Mouse (Mus musculus) kidney, adult 2 months (tissue): ENCODE results near the gene Slc35e2. TPM values are rescaled to one million over a fixed set of nuclear protein-coding genes. Genes with fewer than 3 reads are reported as not detected.
"Not testable (repeated sequence)": the region's sequence is repeated elsewhere in the genome, so short reads cannot be mapped to it uniquely, and the experiment has no call there.

Experiments used
- DNase-seq: peaks from one replicate; pipeline ENCODE4 v3.0.0; 2021
- H3K27ac ChIP-seq: fragments of 200-500 bp; 2 replicates; pipeline ENCODE4 v1.5.1; 2012; ENCODE audit warnings: low read depth, low read length, control low read depth, inconsistent platforms; ENCODE audit not compliant: insufficient read depth
- H3K27me3 ChIP-seq: fragments of 200-500 bp; replicated peaks from 2 replicates; pipeline ENCODE4 v1.6.1; 2012; ENCODE audit warnings: mild to moderate bottlenecking, moderate library complexity, low read length, inconsistent platforms; ENCODE audit not compliant: control insufficient read depth, insufficient read depth
- H3K36me3 ChIP-seq: fragments of 200-500 bp; 2 replicates; pipeline ENCODE4 v1.6.1; 2012; ENCODE audit warnings: mild to moderate bottlenecking, moderate library complexity, low read length, inconsistent platforms; ENCODE audit not compliant: control insufficient read depth, insufficient read depth
- H3K4me1 ChIP-seq: fragments of 200-500 bp; 2 replicates; pipeline ENCODE4 v1.6.1; 2011; ENCODE audit warnings: low read length; ENCODE audit not compliant: control insufficient read depth, insufficient read depth
- H3K4me3 ChIP-seq: fragments of 200-500 bp; 2 replicates; pipeline ENCODE4 v1.5.1; 2011; ENCODE audit warnings: mild to moderate bottlenecking, low read depth, low read length, control low read depth; ENCODE audit not compliant: insufficient read depth
- CTCF ChIP-seq: fragments of 200-500 bp; conservative IDR thresholded peaks from 2 replicates; pipeline ENCODE4 v1.5.1; 2011; ENCODE audit warnings: low read depth, mild to moderate bottlenecking, control low read depth, low read length, moderate library complexity, mixed read lengths; ENCODE audit not compliant: insufficient read depth, insufficient read length
- POLR2A ChIP-seq: fragments of 200-500 bp; IDR thresholded peaks from one replicate; pipeline ENCODE4 v1.6.1; 2011; ENCODE audit warnings: low read depth, low read length, control low read depth
- WGBS: fragments of 180-500 bp; shearing (Covaris S2); methylation state at CpG from one replicate; pipeline ENCODE4 v1.1.7; 2018; 5-methylcytosine and 5-hydroxymethylcytosine counted together
- polyA plus RNA-seq: library from polyadenylated mRNA; depleted of rRNA; stranded (reverse); fragments of >200 nt; gene quantifications from 2 replicates; pipeline ENCODE4 v1.2.3, GENCODE M21; 2012; rRNA removed

The Slc35e2 gene
- polyA plus RNA-seq, 1 experiment = 7.9 TPM

- no peak for DNase-seq
- Histone ChIP-seq H3K4me3 (no peak overlapping the region), H3K4me1 (peaks cover 3% of the 10 kb centered on the region), H3K27me3 (no peaks in the 10 kb centered on the region), H3K36me3 (no peaks in the 10 kb centered on the region), H3K27ac (no peak overlapping the region)
- TF ChIP-seq POLR2A (no peak), CTCF (no peak)
- 88% methylated on average over 10 of the region's 10 CpGs for WGBS
Observed at GRCm38 (mm10) chr4:155658961-155659360, 57.7 kb downstream of the Slc35e2 start.

- no peaks in the 10 kb centered on the region for H3K4me1 ChIP-seq
- H3K27me3 ChIP-seq = no peaks in the 10 kb centered on the region
- TF ChIP-seq CTCF (no peak), POLR2A (no peak)
- H3K27ac ChIP-seq = no peak overlapping the region
- DNase-seq = no peak
- 65% methylated on average over 12 of the region's 12 CpGs for WGBS
- no peak overlapping the region for H3K4me3 ChIP-seq
- no peaks in the 10 kb centered on the region for H3K36me3 ChIP-seq
Observed at GRCm38 (mm10) chr4:155660641-155661040, 59.4 kb downstream of the Slc35e2 start.

GRCm38 (mm10) chr4:155666903-155667302 lies 65.7 kb downstream of the Slc35e2 start:
- Histone ChIP-seq H3K4me3 (no peak overlapping the region), H3K27ac (peak overlapping the region; percentile 59; the same call in 1 of the 2 replicates), H3K27me3 (no peaks in the 10 kb centered on the region), H3K36me3 (no peaks in the 10 kb centered on the region), H3K4me1 (peaks cover 4% of the 10 kb centered on the region)
- TF ChIP-seq CTCF = no peak
- TF ChIP-seq POLR2A = no peak
- DNase-seq = peak; percentile 23

- H3K27ac ChIP-seq = peak within 1 kb of the TSS; percentile 97
- H3K4me3 ChIP-seq = peak within 1 kb of the TSS; percentile 78
- H3K36me3 ChIP-seq = no peaks in the 10 kb centered on the region
- WGBS = under 1% methylated on average over 73 of the region's 73 CpGs
- H3K27me3 ChIP-seq = no peaks in the 10 kb centered on the region
- peak; percentile 98 for DNase-seq
- H3K4me1 ChIP-seq = peaks cover 4% of the 10 kb centered on the region
- TF ChIP-seq CTCF (no peak), POLR2A (no peak)
Observed at GRCm38 (mm10) chr4:155668689-155669597, 67.7 kb downstream of the Slc35e2 start, which contains the start of gene Mib2. TSS of gene Mib2 (minus strand) at chr4:155669198.

GRCm38 (mm10) chr4:155669598-155670075 lies 68.4 kb downstream of the Slc35e2 start:
- peak overlapping the region; percentile 78 for H3K4me3 ChIP-seq
- TF ChIP-seq CTCF (no peak), POLR2A (no peak)
- H3K4me1 ChIP-seq = peaks cover 4% of the 10 kb centered on the region
- no peak for DNase-seq
- no peaks in the 10 kb centered on the region for H3K36me3 ChIP-seq
- H3K27ac ChIP-seq = peak overlapping the region; percentile 26; the same call in 1 of the 2 replicates
- no peaks in the 10 kb centered on the region for H3K27me3 ChIP-seq
- WGBS = 2% methylated on average over 8 of the region's 8 CpGs

- H3K4me1 ChIP-seq, DNase-seq, H3K4me3 ChIP-seq, H3K27ac ChIP-seq, H3K36me3 ChIP-seq, H3K27me3 ChIP-seq: not testable (repeated sequence)
- WGBS = 88% methylated on average over 4 of the region's 4 CpGs
Observed at GRCm38 (mm10) chr4:155670236-155670635, 69.0 kb downstream of the Slc35e2 start.

- peaks cover 4% of the 10 kb centered on the region for H3K4me1 ChIP-seq
- no peak overlapping the region for H3K4me3 ChIP-seq
- H3K27me3 ChIP-seq = no peaks in the 10 kb centered on the region
- no peak for DNase-seq
- no peaks in the 10 kb centered on the region for H3K36me3 ChIP-seq
- WGBS = 61% methylated on average over 2 of the region's 2 CpGs
- TF ChIP-seq CTCF = no peak
- H3K27ac ChIP-seq = no peak overlapping the region
Observed at GRCm38 (mm10) chr4:155672082-155672481, 70.9 kb downstream of the Slc35e2 start.

Other genes with a start within 250 kb of the Slc35e2 start
- gene Prkcz, start 240.1 kb upstream of the Slc35e2 start, polyA plus RNA-seq = 80.1 and 84.5 TPM in 2 replicates
- gene Gabrd, start 203.3 kb upstream of the Slc35e2 start, polyA plus RNA-seq = 0.47 and 0.56 TPM in 2 replicates
- 0.27 and 0.42 TPM in 2 replicates for gene Cfap74, start 192.2 kb upstream of the Slc35e2 start, polyA plus RNA-seq
- gene Tmem52, start 132.3 kb upstream of the Slc35e2 start, polyA plus RNA-seq = 14.7 and 15.7 TPM in 2 replicates
- 399 and 462 TPM in 2 replicates for gene Gnb1, start 110.1 kb upstream of the Slc35e2 start, polyA plus RNA-seq
- 141 and 153 TPM in 2 replicates for gene Nadk, start 39.0 kb upstream of the Slc35e2 start, polyA plus RNA-seq
- gene Cdk11b, start 23.4 kb downstream of the Slc35e2 start, polyA plus RNA-seq = 19.2 and 24.8 TPM in 2 replicates
- gene Gm10563, start 44.0 kb downstream of the Slc35e2 start, polyA plus RNA-seq = not detected in 2 replicates
- 22.4 and 28.0 TPM in 2 replicates for gene Mmp23, start 52.0 kb downstream of the Slc35e2 start, polyA plus RNA-seq
- 57.7 and 72.6 TPM in 2 replicates for gene Mib2, start 67.8 kb downstream of the Slc35e2 start, polyA plus RNA-seq
- gene Fndc10, start 92.9 kb downstream of the Slc35e2 start, polyA plus RNA-seq = 9.8 and 10.6 TPM in 2 replicates
- gene Ssu72, start 103.4 kb downstream of the Slc35e2 start, polyA plus RNA-seq = 81.9 and 101 TPM in 2 replicates
- 0.67 TPM in 2 replicates for gene Tmem240, start 133.4 kb downstream of the Slc35e2 start, polyA plus RNA-seq
- 130 and 145 TPM in 2 replicates for gene Atad3a, start 159.7 kb downstream of the Slc35e2 start, polyA plus RNA-seq
- 21.8 and 27.2 TPM in 2 replicates for gene Vwa1, start 173.3 kb downstream of the Slc35e2 start, polyA plus RNA-seq
- 1.8 and 2.4 TPM in 2 replicates for gene Tmem88b, start 184.5 kb downstream of the Slc35e2 start, polyA plus RNA-seq
- gene Ankrd65, start 189.0 kb downstream of the Slc35e2 start, polyA plus RNA-seq = 2.8 and 3.2 TPM in 2 replicates
- 83.1 and 91.1 TPM in 2 replicates for gene Mrpl20, start 201.5 kb downstream of the Slc35e2 start, polyA plus RNA-seq
- 54.1 and 56.8 TPM in 2 replicates for gene Ccnl2, start 211.1 kb downstream of the Slc35e2 start, polyA plus RNA-seq
- 164 and 195 TPM in 2 replicates for gene Aurkaip1, start 229.9 kb downstream of the Slc35e2 start, polyA plus RNA-seq
- gene Mxra8, start 238.3 kb downstream of the Slc35e2 start, polyA plus RNA-seq = 98.0 and 115 TPM in 2 replicates
- 123 and 174 TPM in 2 replicates for gene Dvl1, start 246.0 kb downstream of the Slc35e2 start, polyA plus RNA-seq